Mouse (Mus musculus) kidney, adult 2 months (tissue): ENCODE data around the gene Gm20828. TPM values are rescaled to one million over a fixed set of nuclear protein-coding genes. Genes with fewer than 3 reads are reported as not detected.
"Not testable (repeated sequence)": the region's sequence is repeated elsewhere in the genome, so short reads cannot be mapped to it uniquely, and the experiment has no call there.

Experiments used
- DNase-seq: peaks from one replicate; pipeline ENCODE4 v3.0.0; 2021
- H3K27ac ChIP-seq: fragments of 200-500 bp; 2 replicates; pipeline ENCODE4 v1.5.1; 2012; ENCODE audit warnings: low read depth, low read length, control low read depth, inconsistent platforms; ENCODE audit not compliant: insufficient read depth
- H3K27me3 ChIP-seq: fragments of 200-500 bp; replicated peaks from 2 replicates; pipeline ENCODE4 v1.6.1; 2012; ENCODE audit warnings: mild to moderate bottlenecking, moderate library complexity, low read length, inconsistent platforms; ENCODE audit not compliant: control insufficient read depth, insufficient read depth
- H3K36me3 ChIP-seq: fragments of 200-500 bp; 2 replicates; pipeline ENCODE4 v1.6.1; 2012; ENCODE audit warnings: mild to moderate bottlenecking, moderate library complexity, low read length, inconsistent platforms; ENCODE audit not compliant: control insufficient read depth, insufficient read depth
- H3K4me1 ChIP-seq: fragments of 200-500 bp; 2 replicates; pipeline ENCODE4 v1.6.1; 2011; ENCODE audit warnings: low read length; ENCODE audit not compliant: control insufficient read depth, insufficient read depth
- H3K4me3 ChIP-seq: fragments of 200-500 bp; 2 replicates; pipeline ENCODE4 v1.5.1; 2011; ENCODE audit warnings: mild to moderate bottlenecking, low read depth, low read length, control low read depth; ENCODE audit not compliant: insufficient read depth
- WGBS: fragments of 180-500 bp; shearing (Covaris S2); methylation state at CpG from one replicate; pipeline ENCODE4 v1.1.7; 2018; 5-methylcytosine and 5-hydroxymethylcytosine counted together
- polyA plus RNA-seq: library from polyadenylated mRNA; depleted of rRNA; stranded (reverse); fragments of >200 nt; gene quantifications from 2 replicates; pipeline ENCODE4 v1.2.3, GENCODE M21; 2012; rRNA removed

Gene Gm20828
- not detected in 2 replicates for polyA plus RNA-seq

DNA sequence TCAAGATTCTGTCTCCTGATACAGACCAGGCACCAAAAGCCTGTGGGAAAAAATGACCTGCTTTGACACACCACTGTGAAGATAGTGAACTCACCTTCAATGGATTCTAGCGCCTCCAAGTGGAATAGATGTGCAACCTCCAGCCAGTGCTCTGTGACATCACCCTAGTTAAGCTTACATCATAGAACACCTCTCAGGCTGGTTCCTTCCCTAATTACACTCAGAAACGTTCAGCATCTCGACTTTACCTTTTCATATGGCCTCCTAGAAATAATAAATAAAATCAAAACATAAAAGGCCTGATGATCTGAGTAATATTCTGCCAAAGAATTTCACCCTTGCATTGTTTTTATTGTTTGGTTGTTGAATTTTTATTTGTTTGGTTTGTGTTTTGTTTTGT is at the start of gene Gm20828:
Gene Gm20828 (minus strand): TSS at position 101 of the 400 bp plus-strand sequence.
- not testable (repeated sequence) for H3K4me3 ChIP-seq, DNase-seq, H3K4me1 ChIP-seq, H3K27me3 ChIP-seq, H3K36me3 ChIP-seq, H3K27ac ChIP-seq
- WGBS = no CpG with 5 or more reads among the region's 3 CpGs
